In genomic region chr1:143664786-143665185, GRCm38 (mm10) we compare ENCODE assay signal across 5 mouse cellular contexts. TPM values are rescaled to one million over a fixed set of nuclear protein-coding genes. Genes with fewer than 3 reads are reported as not detected.
A peak's percentile ranks its signal among the peaks of the same experiment; 100 is the strongest.
DNase-seq lines count a peak whose midpoint lies in the region; ATAC-seq and TF ChIP-seq lines count a peak whose summit lies in the region.
"Not testable (repeated sequence)": the region's sequence is repeated elsewhere in the genome, so short reads cannot be mapped to it uniquely, and the experiment has no call there.

No protein-coding gene starts in this region.

- not testable (repeated sequence) for H3K4me2 ChIP-seq in hindbrain, embryonic 13.5 days; liver, embryonic 14.5 days (ENCODE audit: low read depth); midbrain, embryonic 12.5 days (replicated peaks)

- not testable (repeated sequence) for TF ChIP-seq CTCF in liver, embryonic 14.5 days (IDR thresholded peaks at IDR 0.05; ENCODE audit: low read depth)

- H3K9me3 ChIP-seq in hindbrain, embryonic 13.5 days; liver, embryonic 14.5 days (ENCODE audit: control insufficient read depth, low read length); midbrain, embryonic 12.5 days: not testable (repeated sequence)

- peak; percentile 50 for DNase-seq in ES-CJ7 (ENCODE audit: low read depth, low spot score)
- DNase-seq in ZHBTc4 (ENCODE audit: low read depth, low spot score): peak; percentile 42
- DNase-seq in liver, embryonic 14.5 days (ENCODE audit: low read depth in 3 of 3, low spot score in 3 of 3): not testable (repeated sequence)

- TF ChIP-seq EP300 in liver, embryonic 14.5 days (IDR thresholded peaks at IDR 0.05; ENCODE audit: low read depth): not testable (repeated sequence)

- H3K36me3 ChIP-seq in hindbrain, embryonic 13.5 days: peaks cover 31% of the 10 kb centered on the region
- H3K36me3 ChIP-seq in liver, embryonic 14.5 days (replicated peaks; ENCODE audit: control insufficient read depth, insufficient read depth, low read depth): not testable (repeated sequence)
- H3K36me3 ChIP-seq in midbrain, embryonic 12.5 days: peaks cover 24% of the 10 kb centered on the region

- ATAC-seq in hindbrain, embryonic 13.5 days (ENCODE audit: low FRiP score): 0 out of 2 replicates have a peak, but pooled peaks have one; percentile 10
- peak; percentile 18; the same call in 1 of the 2 replicates for ATAC-seq in liver, embryonic 14.5 days (ENCODE audit: insufficient read depth)
- ATAC-seq in midbrain, embryonic 12.5 days (ENCODE audit: low FRiP score, low read depth): peak; percentile 38

- H3K4me1 ChIP-seq in hindbrain, embryonic 13.5 days (replicated peaks); liver, embryonic 14.5 days (replicated peaks; ENCODE audit: control insufficient read depth in 2 of 2, insufficient read depth in 2 of 2, low read length in 1 of 2); midbrain, embryonic 12.5 days: not testable (repeated sequence)

- H3K27ac ChIP-seq in hindbrain, embryonic 13.5 days; liver, embryonic 14.5 days; midbrain, embryonic 12.5 days (replicated peaks): not testable (repeated sequence)

- H3K9ac ChIP-seq in hindbrain, embryonic 13.5 days; liver, embryonic 14.5 days (replicated peaks); midbrain, embryonic 12.5 days (replicated peaks): not testable (repeated sequence)

- 93% methylated on average over 4 of the region's 4 CpGs for WGBS in hindbrain, embryonic 13.5 days
- WGBS in liver, embryonic 14.5 days (ENCODE audit: insufficient replicate concordance): 78% methylated on average over 4 of the region's 4 CpGs
- 88% methylated on average over 4 of the region's 4 CpGs for WGBS in midbrain, embryonic 12.5 days

- not testable (repeated sequence) for H3K4me3 ChIP-seq in hindbrain, embryonic 13.5 days; liver, embryonic 14.5 days (ENCODE audit: insufficient read depth in 1 of 2, low read depth in 2 of 2, low read length in 2 of 2); midbrain, embryonic 12.5 days

- not testable (repeated sequence) for H3K27me3 ChIP-seq in hindbrain, embryonic 13.5 days; liver, embryonic 14.5 days (ENCODE audit: control insufficient read depth, insufficient read depth, low read length); midbrain, embryonic 12.5 days

RNA-seq across cellular contexts. Expression of gene B3galt2, which starts 24.3 kb away (rescaled TPM):
- polyA plus RNA-seq in hindbrain, embryonic 13.5 days (2015; fragmentation: Nextera tagmentation; extraction: Ambion mirVana): 4.8 and 5.3 TPM in 2 replicates
- polyA plus RNA-seq in liver, embryonic 14.5 days (2012; rRNA removed): not detected in 2 replicates
- 0.03 and 0.08 TPM in 2 replicates for polyA plus RNA-seq in liver, embryonic 14.5 days (2014; fragmentation: Nextera tagmentation; extraction: Ambion mirVana)
- polyA plus RNA-seq in midbrain, embryonic 12.5 days (2016; fragmentation: Nextera tagmentation; extraction: Ambion mirVana): 1.8 and 2.2 TPM in 2 replicates

RNA-seq across cellular contexts. Expression of gene Cdc73, which starts 37.9 kb away (rescaled TPM):
- 20.4 and 25.6 TPM in 2 replicates for polyA plus RNA-seq in hindbrain, embryonic 13.5 days (2015; fragmentation: Nextera tagmentation; extraction: Ambion mirVana)
- polyA plus RNA-seq in liver, embryonic 14.5 days (2012; rRNA removed): 4.2 and 10.7 TPM in 2 replicates
- 9.4 and 9.6 TPM in 2 replicates for polyA plus RNA-seq in liver, embryonic 14.5 days (2014; fragmentation: Nextera tagmentation; extraction: Ambion mirVana)
- 42.1 and 43.7 TPM in 2 replicates for polyA plus RNA-seq in midbrain, embryonic 12.5 days (2016; fragmentation: Nextera tagmentation; extraction: Ambion mirVana)

RNA-seq across cellular contexts. Expression of gene Glrx2, which starts 51.4 kb away (rescaled TPM):
- 139 and 157 TPM in 2 replicates for polyA plus RNA-seq in hindbrain, embryonic 13.5 days (2015; fragmentation: Nextera tagmentation; extraction: Ambion mirVana)
- polyA plus RNA-seq in liver, embryonic 14.5 days (2012; rRNA removed): 7.6 and 19.9 TPM in 2 replicates
- 38.0 and 44.6 TPM in 2 replicates for polyA plus RNA-seq in liver, embryonic 14.5 days (2014; fragmentation: Nextera tagmentation; extraction: Ambion mirVana)
- polyA plus RNA-seq in midbrain, embryonic 12.5 days (2016; fragmentation: Nextera tagmentation; extraction: Ambion mirVana): 111 and 125 TPM in 2 replicates
